Mouse (Mus musculus) heart, adult 2 months (tissue): ENCODE results near the gene Samd15.

Experiments used
- CTCF ChIP-seq: fragments of 200-600 bp; IDR thresholded peaks from 2 replicates; pipeline ENCODE4 v1.8.1; 2022; ENCODE audit warnings: antibody characterized with exemption, mild to moderate bottlenecking, moderate library complexity
- EP300 ChIP-seq: fragments of 200-500 bp; IDR thresholded peaks from 2 replicates; pipeline ENCODE4 v1.6.1; 2011; ENCODE audit warnings: low read depth, low read length, control low read depth; ENCODE audit not compliant: insufficient read depth
- POLR2A ChIP-seq: fragments of 200-500 bp; IDR thresholded peaks from 2 replicates; pipeline ENCODE4 v1.6.1; 2011; ENCODE audit warnings: mild to moderate bottlenecking, low read depth, low read length, control low read depth; ENCODE audit not compliant: insufficient read depth

DNA sequence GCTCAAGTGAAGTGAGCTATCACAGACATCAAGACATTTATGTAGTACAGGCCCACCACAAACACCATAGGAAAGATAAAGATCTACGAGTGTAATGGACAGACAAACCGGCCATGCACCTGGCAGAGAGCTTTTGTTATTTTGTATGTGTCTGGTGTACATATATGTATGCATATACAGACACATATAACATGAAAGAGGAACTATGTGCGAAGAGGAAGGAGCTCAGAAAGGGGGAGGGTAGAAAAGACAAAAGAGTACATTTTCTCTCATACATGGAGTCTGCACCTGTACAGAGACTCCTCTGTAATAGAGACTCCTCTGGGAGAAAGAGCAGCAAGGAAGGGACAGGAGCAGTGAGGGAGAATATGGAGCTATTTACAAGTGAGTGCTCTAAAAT, 6.5 kb upstream of the Samd15 start:
- TF ChIP-seq POLR2A (no peak), CTCF (no peak), EP300 (no peak)
